Mouse (Mus musculus): ENCODE data around the gene Taar8b. TPM values are rescaled to one million over a fixed set of nuclear protein-coding genes. Genes with fewer than 3 reads are reported as not detected.
"Not testable (repeated sequence)": the region's sequence is repeated elsewhere in the genome, so short reads cannot be mapped to it uniquely, and the experiment has no call there.

The Taar8b gene
- total RNA-seq (2015): not detected in 2 replicates
- not detected in 2 replicates for total RNA-seq (2017)

- no peak for ATAC-seq (replicated peaks; ENCODE audit: poor library complexity)
These were observed at the start of gene Taar8b for GRCm38 (mm10) chr10:24092194-24092593. Gene Taar8b (minus strand): TSS chr10:24092294.

DNA sequence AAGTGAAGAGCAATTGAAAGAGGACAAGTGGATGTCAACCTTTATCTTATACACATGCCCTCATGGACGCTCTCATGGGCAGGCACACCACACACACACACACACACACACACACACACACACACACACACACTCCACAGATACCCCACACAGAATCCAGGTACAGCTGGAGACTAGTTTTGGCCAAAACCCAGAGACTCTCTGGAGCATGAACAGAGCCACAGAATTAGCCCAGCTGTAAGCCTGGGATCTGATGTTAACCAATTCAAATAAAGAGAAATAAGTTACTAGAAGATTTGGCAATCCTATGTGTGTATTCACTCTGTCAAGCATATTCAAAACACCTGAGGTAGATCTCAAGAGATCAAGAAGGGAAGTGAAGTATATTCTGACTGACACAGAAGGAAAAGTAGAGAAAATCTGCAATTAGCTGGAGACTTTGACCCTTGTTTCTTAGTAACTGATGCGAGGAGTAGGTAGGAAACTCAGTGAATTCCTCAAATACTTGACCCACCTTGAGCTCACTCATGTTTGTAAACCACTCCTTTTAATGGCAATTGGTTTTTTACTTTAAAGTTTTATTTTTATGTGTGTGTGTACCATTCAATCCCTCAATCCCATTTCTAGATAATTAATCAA, 46.6 kb upstream of the Taar8b start:
- no peak for ATAC-seq (replicated peaks; ENCODE audit: poor library complexity)

DNA sequence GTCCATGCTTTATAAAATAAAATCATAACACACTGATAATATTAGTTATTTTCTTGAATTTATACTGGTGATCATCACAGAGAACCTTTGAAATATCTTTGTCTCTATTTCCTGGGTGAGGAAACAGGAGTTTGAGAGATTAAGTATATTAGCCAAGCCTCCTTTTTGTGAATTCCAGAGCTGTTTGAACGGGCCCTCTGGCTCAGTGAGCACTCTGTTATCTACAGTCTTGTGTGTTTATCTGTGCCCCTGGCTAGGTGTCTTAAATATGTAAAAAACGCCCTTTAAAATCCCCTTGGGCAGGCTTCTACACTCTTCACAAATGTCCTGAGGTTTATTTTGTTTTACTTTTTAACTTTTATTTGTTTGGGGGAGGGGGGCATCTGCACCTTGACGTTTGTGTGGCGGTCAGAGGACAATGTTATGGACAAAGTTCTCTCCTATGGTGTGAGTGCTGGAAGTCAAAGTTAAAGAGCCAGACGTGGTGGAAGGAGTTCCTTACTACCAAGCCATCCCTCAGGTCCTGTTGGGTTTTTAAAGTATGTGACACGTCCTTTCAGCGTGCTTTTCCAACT, 42.1 kb upstream of the Taar8b start:
- 0 out of 2 replicates have a peak, but pooled peaks have one; percentile 5 for ATAC-seq (replicated peaks; ENCODE audit: poor library complexity)

DNA sequence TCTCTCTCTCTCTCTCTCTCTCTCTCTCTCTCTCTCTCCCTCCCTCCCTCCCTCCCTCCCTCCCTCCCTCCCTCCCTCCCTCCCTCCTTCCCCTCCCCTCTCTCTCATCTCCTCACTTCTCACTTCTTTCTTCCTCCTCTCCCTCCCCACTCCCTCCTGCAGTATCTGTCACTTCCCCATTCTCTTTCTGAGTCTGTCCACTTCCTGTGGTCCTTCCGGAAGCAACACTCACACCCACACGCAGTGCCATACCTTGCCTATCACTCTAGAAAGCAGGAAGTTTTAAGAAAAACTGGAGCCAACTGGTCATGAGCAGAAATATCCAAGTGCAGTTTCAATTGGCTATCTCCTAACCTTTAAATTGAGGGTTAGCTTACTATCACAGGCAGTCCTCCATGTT, 41.0 kb upstream of the Taar8b start:
- ATAC-seq (replicated peaks; ENCODE audit: poor library complexity): peak; percentile 96

- no peak for ATAC-seq (replicated peaks; ENCODE audit: poor library complexity)
These were observed 40.2 kb upstream of the Taar8b start for GRCm38 (mm10) chr10:24132273-24132672.

GRCm38 (mm10) chr10:24131451-24132262, 39.6 kb upstream of the Taar8b start:
- ATAC-seq (replicated peaks; ENCODE audit: poor library complexity): peak; percentile 71

DNA sequence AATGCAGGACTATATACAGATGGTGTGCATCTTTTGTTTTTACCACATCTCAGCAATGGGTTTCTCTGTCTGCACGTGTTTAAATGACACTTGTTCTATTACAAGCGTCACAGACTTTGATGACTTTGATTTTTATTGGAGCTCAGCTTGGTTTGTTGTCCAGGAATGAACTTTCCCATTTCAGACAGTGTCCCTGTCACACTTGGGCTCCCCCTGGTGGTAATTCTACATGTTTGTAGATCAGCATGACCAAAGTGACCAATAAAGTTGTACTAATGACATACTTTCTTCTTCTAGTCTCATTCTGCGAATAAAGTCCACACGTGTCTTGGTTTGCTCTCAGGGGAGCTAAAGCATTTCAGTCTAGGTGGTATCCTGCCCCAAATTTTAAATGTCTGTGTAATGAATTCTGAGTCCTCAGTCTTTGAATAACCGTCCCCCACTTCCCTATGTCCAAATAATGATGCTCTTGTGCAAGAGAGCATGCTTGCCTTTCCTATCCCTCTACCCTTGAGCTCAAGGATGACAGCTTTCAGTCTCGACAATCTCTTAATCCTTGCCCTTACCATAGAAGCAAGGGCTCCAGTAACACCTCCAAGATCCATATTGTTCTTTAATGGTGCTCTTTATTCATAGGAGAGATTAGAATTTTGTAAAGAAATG, 19.2 kb upstream of the Taar8b start:
- peak; percentile 82 for ATAC-seq (replicated peaks; ENCODE audit: poor library complexity)

DNA sequence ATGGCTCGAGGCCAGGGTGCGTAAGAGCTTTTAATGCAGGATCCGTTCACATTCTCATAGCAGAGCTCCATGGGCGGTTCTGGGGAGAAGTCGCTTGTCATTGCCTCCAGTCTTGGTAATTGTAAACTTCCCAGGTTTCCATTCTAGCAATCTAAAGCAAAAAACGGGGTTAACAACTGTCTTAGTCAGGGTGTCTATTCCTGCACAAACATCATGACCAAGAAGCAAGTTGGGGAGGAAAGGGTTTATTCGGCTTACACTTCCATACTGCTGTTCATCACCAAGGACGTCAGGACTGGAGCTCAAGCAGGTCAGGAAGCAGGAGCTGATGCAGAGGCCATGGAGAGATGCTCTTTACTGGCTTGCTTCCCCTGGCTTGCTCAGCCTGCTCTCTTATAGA, 17.3 kb upstream of the Taar8b start, which contains the start of gene Taar9:
Gene Taar9, minus strand, starts transcription at position 101 of the 400 bp plus-strand sequence.
- ATAC-seq (replicated peaks; ENCODE audit: poor library complexity): not testable (repeated sequence)

DNA sequence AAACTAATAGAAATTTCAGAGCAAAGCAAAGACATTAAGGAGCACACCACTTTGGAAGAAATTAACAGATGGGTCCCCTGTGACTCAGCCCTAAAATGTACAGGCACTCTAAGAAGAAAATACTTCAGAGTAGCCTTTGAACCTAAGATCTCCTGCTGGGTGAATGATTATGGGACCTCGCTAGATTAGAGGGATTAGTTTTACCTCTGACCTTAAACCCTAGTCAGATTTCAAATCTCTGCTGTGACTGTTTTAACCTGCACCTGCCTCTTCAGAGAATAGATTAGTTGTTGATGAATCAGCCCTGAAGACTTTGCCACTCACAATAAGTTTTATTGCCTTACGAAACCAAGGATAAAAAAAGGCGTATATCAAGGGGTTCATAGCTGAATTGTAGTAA, 16.1 kb upstream of the Taar8b start:
- no peak for ATAC-seq (replicated peaks; ENCODE audit: poor library complexity)

- 0 out of 2 replicates have a peak, but pooled peaks have one; percentile 42 for ATAC-seq (replicated peaks; ENCODE audit: poor library complexity)
These were observed 15.7 kb upstream of the Taar8b start for GRCm38 (mm10) chr10:24107747-24108146.

DNA sequence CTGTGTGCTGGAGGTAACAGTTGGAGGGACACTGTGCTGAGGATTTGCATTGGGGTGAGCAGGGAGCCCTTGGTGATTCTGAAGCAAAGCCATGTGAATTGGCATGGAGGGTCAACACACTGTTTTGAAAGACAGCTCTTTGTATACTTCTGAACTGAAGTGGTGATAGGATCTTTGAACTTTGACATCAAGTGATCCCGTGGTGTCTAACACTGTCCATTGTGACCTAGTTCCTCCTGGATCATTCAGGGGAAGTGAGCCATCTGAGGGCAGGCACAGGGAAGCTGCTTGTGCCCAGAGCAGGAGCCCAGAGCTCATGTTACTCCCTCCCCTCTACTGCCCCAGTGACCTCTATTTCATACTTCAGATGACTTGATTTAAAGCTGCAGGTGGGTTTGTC, 11.2 kb upstream of the Taar8b start:
- not testable (repeated sequence) for ATAC-seq (replicated peaks; ENCODE audit: poor library complexity)

- ATAC-seq (replicated peaks; ENCODE audit: poor library complexity): not testable (repeated sequence)
These were observed 9.7 kb upstream of the Taar8b start, which contains the start of gene Taar8c for GRCm38 (mm10) chr10:24101812-24102211. Gene Taar8c (minus strand): TSS chr10:24101912.

GRCm38 (mm10) chr10:24097010-24097409, 4.9 kb upstream of the Taar8b start:
- ATAC-seq (replicated peaks; ENCODE audit: poor library complexity): not testable (repeated sequence)

- no peak for ATAC-seq (replicated peaks; ENCODE audit: poor library complexity)
These were observed 4.9 kb downstream of the Taar8b start for GRCm38 (mm10) chr10:24087168-24087567.

GRCm38 (mm10) chr10:24086555-24086954, 5.5 kb downstream of the Taar8b start:
- ATAC-seq (replicated peaks; ENCODE audit: poor library complexity): no peak

DNA sequence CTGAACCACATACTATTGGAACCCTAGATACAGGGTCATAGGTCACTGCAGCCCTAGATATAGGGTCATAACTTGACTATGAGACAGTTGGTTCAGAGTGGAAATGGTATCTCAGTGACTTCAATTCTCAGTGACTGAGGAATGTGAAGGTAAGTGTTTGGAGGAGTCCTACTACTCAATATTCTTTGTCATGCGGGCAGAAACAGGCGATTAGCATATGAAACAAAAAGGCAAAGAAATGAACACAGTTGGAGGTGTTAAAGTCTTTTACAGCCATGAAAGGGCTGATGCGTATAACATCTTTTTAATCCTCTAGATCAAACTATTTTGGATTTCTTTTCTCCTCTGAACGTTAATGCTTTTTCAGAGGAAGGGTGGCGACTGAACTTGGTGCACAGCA, 6.2 kb downstream of the Taar8b start:
- ATAC-seq (replicated peaks; ENCODE audit: poor library complexity): no peak

DNA sequence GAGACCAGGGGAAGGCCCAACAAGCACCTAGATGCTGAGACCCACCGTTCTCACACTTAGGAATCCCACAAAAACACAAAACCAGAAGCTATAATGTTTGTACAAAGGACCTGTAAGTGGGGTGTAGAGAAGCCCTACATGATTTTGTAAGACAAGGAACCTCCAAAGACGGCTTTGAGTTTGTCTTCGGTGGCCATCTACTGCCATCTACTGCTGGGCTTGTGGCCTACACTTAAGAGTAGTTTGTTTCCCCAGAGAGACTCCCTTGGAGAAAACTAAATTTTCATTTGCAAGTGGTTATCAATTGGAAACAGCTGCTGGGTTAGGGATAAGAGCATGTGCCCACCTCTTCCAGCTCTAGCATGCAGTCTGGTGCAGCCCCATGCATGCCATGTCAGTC, 11.9 kb downstream of the Taar8b start:
- ATAC-seq (replicated peaks; ENCODE audit: poor library complexity): peak; percentile 94

- ATAC-seq (replicated peaks; ENCODE audit: poor library complexity): not testable (repeated sequence)
These were observed 15.9 kb downstream of the Taar8b start, which contains the start of gene Taar8a for GRCm38 (mm10) chr10:24076200-24076599. Gene Taar8a (plus strand): TSS chr10:24076500.

GRCm38 (mm10) chr10:24074751-24075150, 17.3 kb downstream of the Taar8b start:
- ATAC-seq (replicated peaks; ENCODE audit: poor library complexity): not testable (repeated sequence)

- ATAC-seq (replicated peaks; ENCODE audit: poor library complexity): peak; percentile 61
These were observed 33.1 kb downstream of the Taar8b start for GRCm38 (mm10) chr10:24058986-24059385.

DNA sequence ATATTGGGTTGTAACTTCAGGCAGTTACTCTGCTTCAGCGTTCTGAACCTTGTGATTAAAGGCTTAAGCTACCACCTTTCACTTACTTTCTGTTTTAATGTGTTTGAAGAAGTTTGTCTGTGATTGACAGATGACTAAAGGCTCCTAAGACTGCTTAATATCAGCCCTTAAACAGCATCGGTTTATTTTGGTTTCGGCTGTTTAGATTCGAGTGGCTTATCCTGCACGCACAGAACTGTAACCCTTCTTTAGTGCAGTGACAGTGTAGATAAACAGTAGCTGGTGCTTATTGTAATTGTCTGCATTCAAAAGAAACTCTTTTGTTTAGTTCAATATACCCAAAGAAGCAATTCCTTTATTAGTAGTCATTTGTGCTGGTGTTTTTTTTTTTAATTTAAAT, 40.1 kb downstream of the Taar8b start:
- ATAC-seq (replicated peaks; ENCODE audit: poor library complexity): peak; percentile 97
